Mouse (Mus musculus): ENCODE results near the gene Zswim7. TPM values are rescaled to one million over a fixed set of nuclear protein-coding genes. Genes with fewer than 3 reads are reported as not detected.
"Not testable (repeated sequence)": the region's sequence is repeated elsewhere in the genome, so short reads cannot be mapped to it uniquely, and the experiment has no call there.

The Zswim7 gene
- 10 to 100 TPM; 17.2 to 22.7 (median 18.7) TPM for total RNA-seq (2022)

DNA sequence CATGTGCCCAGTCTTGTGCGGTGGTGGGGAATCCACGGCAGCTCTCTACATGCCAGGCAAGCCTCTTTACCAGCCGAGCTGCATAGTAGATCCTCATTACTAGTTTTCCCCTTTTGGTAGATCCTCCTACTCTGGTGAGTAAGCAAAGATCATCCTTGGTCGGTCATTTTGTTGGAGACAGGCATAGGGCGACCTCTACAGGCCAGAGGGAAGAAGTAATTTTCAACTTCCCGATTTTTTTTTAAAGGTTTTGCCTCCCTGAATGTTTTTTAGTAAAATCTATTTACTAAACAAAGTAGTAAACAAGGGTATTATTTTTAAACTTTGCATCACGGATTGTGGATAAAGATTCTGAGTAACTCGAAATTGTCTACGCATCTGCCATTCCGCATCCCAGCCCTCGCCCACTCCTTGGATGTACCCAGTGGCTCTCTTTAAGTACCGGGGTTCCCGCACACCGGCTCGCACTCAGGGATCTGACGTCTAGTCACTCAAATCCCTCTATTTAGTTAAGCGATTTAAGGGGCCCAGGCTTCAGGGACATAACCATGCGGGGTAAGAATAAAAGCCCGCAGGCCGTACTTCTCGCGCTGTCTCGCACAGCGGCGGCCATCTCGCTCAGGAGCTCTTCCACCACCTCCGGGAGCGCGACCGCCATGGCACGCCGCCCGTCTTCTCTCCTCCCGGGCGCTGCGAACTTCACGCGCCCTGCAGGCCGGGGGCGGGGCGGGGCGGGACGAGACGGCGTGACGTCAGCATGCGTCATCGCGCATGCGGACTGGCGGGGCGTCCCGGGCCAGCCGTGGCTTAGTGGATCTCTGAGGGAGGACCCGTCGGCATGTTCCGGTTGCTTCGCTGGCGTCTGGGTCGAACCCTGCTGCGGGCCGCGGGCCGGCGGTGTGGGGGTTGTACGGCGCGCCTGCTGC, at the start of gene Zswim7, which contains the start of gene Ttc19:
TSS of gene Zswim7 (minus strand) at position 701 of the 926 bp plus-strand sequence.
TSS of gene Ttc19 (plus strand) at position 799 of the 926 bp plus-strand sequence.
- DNase-seq (ENCODE audit: low spot score in 2 of 2): peak; percentile 86 to 88

DNA sequence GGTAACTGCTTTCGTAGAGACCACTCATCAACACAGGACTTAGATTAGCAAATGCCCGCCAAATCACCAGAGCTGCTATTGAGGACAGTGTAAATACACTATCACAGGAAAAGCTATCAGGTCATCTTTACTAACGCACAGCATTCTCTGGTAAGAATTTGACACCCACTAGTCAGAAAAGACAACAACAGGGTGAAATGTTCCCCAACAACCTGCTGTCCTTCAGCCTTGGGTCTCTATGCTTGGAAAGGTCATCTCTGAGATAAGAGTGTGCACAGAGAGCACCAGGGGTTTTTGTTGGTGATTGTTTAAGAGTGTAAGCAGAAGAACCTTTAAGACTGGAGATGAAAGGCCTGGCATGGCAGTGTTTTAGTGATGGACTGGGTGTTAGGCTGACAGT, 42.5 kb upstream of the Zswim7 start:
- DNase-seq (ENCODE audit: low spot score in 2 of 2): no peak

- no peak for DNase-seq (ENCODE audit: low spot score in 2 of 2)
Measured at GRCm38 (mm10) chr11:62320097-62320496, 38.9 kb upstream of the Zswim7 start.

- peak; percentile 42 to 81 for DNase-seq (ENCODE audit: low spot score in 2 of 2)
Measured at GRCm38 (mm10) chr11:62317746-62318145, 36.6 kb upstream of the Zswim7 start.

GRCm38 (mm10) chr11:62314984-62315383, 33.8 kb upstream of the Zswim7 start:
- DNase-seq (ENCODE audit: low spot score in 2 of 2): no peak

- DNase-seq (ENCODE audit: low spot score in 2 of 2): no peak
Measured at GRCm38 (mm10) chr11:62309296-62309695, 28.1 kb upstream of the Zswim7 start.

DNA sequence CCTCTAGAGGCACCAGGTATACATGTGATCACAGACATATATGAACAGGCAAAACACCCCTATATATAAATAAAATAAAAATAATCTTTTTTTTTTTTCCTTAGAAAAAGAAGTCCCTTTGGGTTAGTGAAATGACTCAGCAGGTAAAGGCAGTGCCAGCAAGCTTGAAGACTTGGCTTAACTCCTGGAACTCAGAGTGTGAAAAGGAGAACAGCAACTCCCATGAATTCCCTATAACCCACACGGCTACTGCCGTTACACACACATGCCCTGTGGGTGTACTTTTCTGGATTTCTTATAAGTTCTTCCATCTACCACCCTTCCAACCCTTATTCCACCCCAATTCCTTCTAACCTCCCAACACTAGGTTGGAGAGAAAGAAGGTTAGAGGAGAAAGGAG, 24.7 kb upstream of the Zswim7 start:
- peak in 1 of 2 experiments; percentile 26 for DNase-seq (ENCODE audit: low spot score in 2 of 2)

DNA sequence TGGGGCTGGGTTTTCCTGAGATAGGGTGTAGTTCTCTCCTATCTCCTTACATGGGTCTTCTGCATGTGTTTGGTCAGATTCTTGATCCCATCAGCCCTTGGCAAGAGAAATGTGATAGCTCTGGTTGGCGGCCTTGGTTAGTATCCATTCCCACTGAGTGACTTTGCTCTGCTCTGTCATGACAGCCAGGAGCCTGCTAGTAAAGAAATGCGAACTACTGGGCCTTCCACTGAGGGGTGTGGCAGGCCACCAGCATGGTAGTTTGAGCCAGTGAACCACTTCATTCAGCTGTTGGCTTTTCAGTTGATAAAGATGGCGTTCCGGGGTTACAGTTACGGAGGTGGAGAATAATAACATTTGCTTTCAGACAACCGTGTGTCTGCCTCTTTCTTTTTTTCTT, 17.7 kb upstream of the Zswim7 start:
- no peak for DNase-seq (ENCODE audit: low spot score in 2 of 2)

- no peak for DNase-seq (ENCODE audit: low spot score in 2 of 2)
Measured at GRCm38 (mm10) chr11:62294121-62294520, 12.9 kb upstream of the Zswim7 start.

GRCm38 (mm10) chr11:62287700-62288099, 6.5 kb upstream of the Zswim7 start:
- no peak for DNase-seq (ENCODE audit: low spot score in 2 of 2)

- DNase-seq (ENCODE audit: low spot score in 2 of 2): no peak
Measured at GRCm38 (mm10) chr11:62285020-62285419, 3.8 kb upstream of the Zswim7 start.

GRCm38 (mm10) chr11:62284020-62284419, 2.8 kb upstream of the Zswim7 start:
- DNase-seq (ENCODE audit: low spot score in 2 of 2): not testable (repeated sequence)

DNA sequence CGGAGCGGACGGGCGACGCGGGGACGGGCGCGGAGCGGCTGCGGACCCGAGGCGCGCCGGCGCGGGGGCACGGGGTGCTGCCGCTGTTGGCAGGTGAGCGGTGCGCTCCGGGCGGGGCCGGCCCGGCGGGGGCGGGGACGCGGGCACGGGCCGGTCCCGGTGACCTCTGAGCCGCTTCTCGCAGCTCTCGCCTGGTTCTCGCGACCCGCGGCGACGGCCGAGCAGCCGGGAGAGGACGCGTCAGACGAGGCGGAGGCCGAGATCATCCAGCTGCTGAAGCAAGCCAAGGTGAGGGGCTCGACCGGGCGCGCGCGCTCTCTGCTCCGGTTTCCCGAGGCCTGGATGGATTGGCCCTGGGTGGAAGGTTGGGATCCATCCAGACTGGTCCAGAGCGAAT, 424 bp upstream of the Zswim7 start:
- no peak for DNase-seq (ENCODE audit: low spot score in 2 of 2)

DNA sequence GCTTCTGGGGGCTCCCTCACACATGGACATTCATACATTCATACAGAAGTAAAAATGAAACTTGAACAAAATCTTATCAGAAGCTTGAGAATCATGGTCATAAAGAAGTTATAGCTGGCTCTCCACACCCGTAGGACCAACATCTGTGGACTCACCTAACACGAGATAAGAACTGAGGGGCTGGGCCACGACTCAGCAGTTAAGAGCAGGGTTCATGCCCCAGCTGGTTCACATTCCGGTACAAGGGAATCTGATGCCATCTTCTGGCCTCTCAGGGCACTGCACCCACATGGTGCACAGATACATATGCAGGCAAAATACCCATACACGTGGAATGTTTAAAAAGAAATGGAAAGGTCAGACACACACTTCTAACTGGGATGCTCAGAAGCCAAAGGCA, 3.1 kb downstream of the Zswim7 start:
- DNase-seq (ENCODE audit: low spot score in 2 of 2): no peak

DNA sequence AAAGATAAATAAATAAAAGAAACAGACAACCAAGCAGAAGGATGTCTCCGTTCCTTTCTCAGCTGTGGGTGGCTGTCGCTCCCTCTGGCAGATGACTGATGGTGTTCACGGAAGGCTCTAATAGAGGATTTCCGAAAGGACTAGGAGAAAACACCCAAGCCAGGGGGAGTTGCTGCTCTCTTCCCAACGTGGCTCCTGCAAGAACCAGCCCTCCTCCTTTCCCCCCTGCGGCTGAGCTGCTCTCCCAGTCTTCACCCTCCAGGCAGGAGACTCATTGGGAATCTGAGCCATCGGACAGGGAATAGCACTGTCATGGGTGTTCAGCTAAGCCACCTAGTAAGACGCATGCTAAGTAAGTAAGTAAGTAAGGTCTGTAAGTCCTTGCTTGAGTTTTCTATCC, 4.1 kb downstream of the Zswim7 start:
- no peak for DNase-seq (ENCODE audit: low spot score in 2 of 2)

- DNase-seq (ENCODE audit: low spot score in 2 of 2): no peak
Measured at GRCm38 (mm10) chr11:62270851-62271250, 10.3 kb downstream of the Zswim7 start.

DNA sequence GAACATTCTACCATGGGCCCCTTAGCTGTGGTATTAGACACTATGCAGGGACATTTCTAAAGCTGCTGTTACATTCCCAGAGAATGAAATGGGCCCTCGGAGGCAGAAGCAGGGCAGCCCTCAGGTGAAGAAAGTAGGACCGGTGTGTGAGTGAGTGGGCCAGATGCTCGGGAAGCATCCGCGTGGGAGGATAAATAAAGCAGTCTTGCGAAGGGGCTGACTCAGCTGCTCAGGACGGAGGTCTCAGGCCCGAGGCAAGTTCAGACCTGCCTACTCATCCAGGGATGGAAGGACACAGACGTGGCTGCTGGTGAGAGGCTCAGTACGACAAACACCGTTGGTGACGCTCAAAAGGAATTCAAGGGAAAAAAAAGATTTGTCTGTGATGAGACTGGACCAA, 12.1 kb downstream of the Zswim7 start:
- DNase-seq (ENCODE audit: low spot score in 2 of 2): no peak

DNA sequence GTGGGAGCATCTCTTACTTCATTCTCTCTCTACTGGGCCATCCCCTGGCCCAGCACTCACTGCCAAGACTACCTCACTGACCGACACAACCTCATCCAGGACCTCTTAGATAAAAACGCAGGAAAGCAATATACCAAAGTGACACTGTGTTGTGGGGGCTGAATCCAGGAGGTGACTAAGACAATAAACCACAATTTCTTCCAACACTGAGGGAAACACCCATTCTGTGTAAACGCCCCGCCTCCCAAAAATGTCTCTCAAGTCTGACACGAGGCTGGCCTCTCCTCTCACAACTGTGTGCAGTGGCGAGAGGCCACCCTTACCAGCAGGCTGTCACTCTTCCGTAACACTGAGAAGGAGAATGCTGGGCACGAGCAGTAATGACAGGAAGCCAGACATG, 12.8 kb downstream of the Zswim7 start:
- DNase-seq (ENCODE audit: low spot score in 2 of 2): no peak

DNA sequence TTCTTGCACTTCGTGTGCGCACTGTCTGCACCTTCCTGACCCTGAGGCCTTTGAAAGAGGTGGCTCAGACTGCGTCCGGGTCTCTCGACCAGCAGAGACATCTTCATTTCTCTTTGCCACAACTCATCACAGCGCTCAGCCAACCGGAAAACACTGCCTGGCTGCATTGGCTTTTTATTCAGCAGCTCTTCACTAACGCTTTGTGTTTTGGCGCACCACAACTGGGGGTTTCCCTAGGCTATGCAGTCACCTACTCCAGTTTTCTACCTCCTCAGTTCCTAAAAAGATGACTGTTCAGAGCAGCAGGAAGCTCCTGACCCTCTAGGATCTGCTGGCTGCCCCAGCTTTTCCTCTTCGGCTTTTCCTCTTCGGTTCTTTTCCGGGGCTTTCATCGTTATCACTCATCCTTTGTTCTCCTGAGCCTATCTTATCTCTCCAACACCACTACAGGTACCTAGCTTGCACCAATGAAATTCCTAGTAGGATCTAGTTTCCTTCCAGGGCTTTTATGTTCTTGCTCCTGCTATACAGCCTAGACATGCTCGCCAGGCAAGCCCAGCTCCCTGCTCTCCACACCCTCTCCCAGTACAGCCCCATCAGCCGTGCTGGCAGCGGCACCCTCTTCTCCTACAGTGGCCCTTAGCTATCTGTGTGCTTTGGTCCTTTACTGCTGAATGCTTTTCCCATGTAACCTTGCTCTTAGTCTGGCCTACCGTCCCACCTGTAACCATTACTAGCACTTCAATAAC, 14.5 kb downstream of the Zswim7 start:
- DNase-seq (ENCODE audit: low spot score in 2 of 2): no peak

- no peak for DNase-seq (ENCODE audit: low spot score in 2 of 2)
Measured at GRCm38 (mm10) chr11:62265642-62266041, 15.5 kb downstream of the Zswim7 start.

DNA sequence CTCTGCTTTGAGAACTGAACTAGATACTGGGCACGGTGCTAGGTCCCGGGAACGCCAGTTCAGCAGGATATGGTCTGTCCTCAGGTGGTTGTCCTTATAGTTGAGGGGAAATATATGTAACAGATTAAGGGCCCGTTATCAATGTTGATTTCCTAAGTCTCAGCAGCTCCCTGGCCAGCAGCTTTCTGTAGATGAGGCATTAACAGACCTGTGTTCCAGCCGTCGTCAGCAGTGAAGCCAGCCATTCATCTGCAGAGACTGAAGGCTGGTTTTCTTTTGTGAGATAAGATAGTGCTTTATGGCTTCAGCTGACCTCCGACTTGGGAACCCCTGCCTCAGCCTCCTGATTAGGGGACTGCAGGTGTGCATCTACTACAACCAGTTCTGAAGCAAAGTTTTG, 17.2 kb downstream of the Zswim7 start:
- DNase-seq (ENCODE audit: low spot score in 2 of 2): no peak

DNA sequence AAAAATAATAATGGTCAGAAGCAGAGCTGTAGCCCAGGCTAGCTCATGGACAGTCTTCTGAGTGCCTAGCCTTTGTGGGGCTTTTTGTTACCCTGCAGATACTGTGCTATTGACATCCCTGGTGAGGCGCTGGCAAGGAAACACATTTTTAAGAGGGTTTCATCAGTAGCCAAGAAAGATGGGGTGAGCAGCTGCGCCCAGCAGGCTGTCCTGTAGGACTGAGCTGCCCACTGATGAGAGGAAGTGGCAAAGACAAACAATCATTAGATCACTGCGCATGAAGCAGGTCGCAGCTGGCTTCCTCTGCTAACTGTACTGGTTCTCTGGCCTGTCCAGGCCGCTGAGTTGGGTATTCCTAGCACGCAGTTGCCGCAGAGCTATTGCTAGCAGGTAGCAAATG, 17.6 kb downstream of the Zswim7 start:
- DNase-seq (ENCODE audit: low spot score in 2 of 2): no peak
